Mouse (Mus musculus) brain, embryonic 18.5 days (tissue): ENCODE measurements around the gene Ppm1n.
A peak's percentile ranks its signal among the peaks of the same experiment; 100 is the strongest.

Source experiments
- DNase-seq: peaks from one replicate; pipeline ENCODE4 v3.0.0-alpha.2; 2012; ENCODE audit warnings: low read depth, low spot score

The Ppm1n gene

DNA sequence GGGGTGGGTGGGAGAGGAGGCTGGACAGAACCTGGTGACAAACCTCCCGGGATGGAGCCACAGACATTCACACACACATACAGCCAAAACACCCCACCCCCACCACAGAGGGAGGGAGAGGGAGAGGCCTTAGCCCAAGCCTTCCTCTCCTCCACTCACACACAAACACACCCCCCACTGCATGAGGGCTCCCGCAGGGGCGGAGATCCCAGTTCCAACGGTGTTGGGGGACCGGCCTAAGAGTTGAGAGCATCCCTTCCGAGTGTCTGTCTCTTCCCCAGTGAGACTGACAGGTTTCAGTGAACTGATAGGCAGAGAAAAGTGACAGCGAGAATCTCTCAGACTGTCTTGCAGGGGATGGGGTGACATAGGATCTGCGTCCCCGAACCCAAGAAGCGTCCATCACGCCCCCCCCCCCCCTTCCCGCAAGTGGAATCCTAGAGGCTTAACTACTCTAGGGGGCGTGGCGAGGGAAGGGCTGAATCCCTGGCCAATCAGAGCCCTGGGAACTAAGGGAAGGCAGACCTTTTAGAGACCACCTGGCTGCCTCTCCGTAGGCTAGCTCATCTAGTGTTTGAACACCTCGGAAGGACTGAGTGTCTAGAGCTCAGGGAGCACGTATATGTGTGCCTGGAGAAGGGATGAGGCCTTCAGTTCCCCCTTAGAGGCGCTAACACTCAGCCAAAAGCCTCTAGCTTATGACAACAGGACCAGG, 28.0 kb upstream of the Ppm1n start:
- no peak for DNase-seq

DNA sequence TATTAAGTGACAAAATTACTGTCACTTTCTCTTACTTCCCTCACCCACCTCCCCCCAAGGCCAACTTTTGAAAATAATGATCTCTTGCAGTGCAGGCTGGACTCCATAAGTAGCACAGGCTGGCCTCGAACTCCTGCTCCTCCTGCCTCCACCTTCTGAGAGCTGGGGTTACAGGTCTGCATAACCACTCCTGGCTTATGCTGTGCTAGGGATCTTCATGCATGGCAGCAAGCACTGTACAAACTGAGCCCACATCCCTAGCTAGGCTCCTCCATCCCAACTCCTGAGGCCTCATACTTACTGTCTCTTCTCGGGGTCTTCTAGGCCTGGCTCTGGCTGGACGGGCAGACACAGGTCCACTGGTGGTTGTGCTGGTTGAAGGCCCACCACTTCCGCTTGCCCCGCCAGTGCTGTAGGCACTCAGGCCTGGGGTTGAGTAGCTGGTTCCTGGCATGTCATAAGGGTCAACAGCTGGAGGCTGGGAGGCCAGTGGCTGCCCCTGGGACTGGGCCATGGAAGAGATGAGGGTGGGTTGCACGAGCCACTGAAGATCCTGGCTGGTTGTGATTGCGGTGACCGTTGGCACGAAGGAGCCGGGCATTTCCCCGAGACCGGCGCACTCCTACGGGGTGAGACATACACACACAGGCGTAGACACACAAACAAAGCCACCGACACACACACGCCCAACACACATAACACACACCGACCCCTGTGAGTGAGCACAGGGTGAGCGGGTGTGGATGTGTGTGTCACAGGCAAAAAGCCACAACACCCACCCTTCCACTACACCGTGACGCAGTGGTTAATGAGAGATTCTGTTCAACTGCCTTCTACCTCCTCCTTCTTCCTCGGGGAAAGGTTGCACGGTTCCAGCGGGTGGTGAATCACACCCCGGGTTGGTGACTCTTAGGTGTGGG, 27.2 kb upstream of the Ppm1n start:
- no peak for DNase-seq

DNA sequence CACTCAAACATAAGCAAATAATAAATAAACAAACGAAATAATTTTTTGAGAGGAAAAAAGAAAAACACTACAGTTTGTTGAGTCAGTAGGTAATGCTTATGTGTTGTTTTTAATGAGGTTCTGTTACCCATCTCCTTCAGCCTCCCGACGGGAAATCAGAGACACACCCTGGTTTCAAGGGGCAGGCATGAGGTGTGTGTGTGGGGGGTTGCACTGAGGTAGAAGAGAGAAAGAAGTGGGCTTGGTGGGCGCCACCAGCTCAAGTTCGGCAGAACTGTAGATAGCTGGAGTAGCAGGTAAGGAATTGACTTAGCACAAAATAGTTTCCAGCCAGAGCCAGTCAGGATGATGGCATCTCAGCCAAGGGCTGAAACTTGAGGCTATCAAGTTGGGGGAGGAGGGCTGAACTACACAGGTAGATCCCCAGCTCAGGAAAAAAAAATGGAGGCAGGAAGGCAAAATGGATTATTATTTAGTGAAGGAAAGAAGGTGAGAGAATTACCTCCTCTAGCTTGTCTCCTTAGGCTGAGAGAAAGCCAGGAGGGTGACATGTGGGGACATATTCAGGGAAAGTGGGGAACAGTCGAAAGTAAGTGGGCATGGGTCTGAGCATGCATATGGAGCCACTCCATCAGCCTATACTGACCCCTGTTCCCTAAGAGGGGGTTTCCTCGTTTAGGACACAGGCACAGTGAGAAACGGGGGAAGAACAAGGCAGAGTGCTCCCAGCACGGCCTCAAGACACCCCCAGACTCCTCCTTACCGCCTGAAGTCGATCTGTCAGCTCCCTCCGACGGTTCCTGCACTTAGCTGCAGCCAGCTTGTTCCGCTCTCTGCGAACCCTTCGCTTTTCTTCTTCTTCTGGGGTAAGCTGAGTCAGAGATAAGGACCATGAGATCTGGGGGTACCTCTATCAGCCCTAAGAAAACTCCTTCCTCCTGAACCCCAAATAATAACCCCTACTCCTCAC, 26.2 kb upstream of the Ppm1n start:
- DNase-seq: no peak

DNA sequence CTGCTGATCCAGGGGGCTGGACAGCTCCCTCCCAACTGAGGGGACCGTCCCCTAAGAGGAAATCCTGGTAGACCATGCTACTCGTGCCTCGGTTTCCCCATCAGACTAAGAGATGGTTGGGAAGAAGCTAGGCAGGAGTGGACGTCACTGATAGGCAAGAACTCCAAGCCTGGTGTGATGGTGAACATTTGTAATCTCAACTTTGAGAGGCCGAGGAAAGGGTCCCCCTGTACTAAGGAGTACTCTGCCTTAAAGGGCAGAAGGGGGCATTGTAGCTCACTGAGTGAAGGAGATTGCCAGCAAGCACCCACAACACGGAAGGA, 25.5 kb upstream of the Ppm1n start:
- DNase-seq: no peak

DNA sequence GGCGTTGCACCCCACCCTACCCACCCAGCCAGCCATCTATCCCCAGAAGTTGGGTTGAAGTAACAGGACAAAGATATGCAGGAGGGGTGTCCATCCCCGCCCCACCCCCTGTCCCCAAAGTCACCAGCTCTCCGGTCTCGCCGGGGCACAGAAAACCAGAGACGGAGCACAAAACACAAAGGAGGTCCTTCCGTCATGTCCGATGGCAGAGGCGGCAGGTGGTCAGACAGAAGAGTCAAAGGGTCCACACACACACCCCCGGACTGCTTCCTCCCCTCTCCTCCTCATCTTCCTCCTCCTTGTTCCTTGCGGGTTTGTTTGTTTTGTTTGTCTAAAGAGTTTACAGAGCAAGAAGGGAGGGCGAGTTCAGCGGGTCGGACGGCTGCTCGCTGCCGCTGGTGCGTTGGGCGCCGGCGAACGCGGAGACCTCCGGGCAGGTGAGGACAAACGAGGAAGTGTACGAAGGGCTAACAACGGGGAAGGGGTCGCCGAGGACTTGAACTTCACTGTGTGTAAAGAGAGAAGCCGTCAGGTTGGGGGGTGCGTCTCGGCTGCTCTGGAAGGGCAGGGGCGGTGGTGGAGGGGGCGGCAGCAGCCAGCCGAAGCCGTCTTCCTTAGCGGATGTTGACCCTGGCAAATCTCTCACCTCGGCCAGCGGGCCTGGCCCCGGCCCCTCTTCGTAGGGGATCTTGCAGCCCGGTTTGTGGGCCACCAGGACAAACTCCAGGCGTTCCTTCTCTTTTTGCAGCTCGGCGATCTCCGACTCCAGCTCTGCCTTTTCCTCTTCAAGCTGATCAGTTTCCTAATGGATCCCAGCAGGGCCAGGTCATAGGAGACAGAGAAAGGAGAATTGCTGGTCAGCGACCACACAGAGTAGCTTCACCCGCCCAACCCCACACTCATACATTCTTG, 24.9 kb upstream of the Ppm1n start:
- DNase-seq: no peak

DNA sequence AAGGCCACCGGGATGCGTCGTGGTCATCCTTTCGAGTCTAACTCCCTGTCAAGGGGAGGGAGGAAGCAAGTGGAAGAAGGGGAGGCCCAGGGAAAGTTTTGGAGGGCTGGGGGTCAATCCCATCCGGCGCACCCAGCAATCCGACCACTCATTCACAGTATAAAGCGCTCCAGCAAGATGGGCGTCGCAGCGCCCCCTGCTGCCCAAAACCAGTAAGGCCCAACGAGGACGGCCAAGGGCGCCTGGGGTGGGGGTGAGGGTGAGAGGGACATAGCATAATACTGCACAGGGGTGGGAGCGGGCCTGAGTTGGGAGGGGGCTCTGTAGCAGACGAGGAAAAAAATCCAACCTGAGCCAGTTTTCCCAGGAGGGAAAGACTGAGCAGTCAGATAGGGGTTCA, 23.9 kb upstream of the Ppm1n start:
- no peak for DNase-seq

DNA sequence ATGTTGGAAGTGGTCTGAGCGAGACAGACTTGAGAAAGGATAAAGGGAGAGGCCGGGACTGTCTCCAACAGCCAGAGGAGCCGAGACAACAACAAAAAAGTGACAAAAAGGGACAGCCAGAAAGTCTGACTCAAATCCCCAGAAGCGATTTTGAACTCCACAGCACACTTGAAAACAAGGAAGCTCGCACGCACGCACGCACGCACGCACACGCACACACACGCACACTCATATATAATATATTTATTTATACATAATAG, 23.1 kb upstream of the Ppm1n start:
- DNase-seq: no peak

DNA sequence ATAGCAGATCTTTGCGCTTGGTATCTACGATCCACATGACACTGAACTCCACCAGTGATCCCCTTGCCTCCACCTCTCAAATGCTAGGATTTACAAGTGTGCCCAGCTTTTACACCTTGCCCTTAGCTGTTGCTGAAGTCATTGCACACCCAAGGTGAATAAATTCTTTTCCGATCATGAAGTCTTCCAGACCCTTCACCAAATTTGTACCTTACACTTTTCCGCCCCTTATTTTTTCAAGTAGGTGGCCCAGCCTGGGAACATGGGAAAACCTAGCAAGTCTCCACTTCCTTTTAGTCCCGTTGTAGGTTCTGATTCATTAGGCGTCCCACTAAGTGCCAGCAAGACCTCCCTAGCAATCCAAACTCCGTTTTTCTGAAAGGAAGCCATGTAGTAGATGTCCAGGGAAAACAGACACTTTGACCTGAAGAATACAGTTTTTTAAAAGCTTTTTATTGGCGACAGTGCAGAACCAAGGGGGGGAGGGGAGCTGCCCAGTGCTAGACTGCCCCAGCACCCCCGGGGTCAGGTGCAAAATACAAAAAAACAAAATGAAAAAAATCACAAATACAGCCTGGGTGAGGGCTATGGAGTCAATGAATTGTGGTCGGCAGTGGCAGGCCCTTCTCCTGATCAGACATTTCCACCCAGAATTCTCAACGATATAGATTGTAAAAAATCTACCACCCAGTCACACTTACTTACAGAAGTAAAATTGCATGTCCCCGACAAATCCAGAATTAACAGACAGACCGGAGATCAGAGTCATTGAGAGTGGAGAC, 22.6 kb upstream of the Ppm1n start:
- no peak for DNase-seq

DNA sequence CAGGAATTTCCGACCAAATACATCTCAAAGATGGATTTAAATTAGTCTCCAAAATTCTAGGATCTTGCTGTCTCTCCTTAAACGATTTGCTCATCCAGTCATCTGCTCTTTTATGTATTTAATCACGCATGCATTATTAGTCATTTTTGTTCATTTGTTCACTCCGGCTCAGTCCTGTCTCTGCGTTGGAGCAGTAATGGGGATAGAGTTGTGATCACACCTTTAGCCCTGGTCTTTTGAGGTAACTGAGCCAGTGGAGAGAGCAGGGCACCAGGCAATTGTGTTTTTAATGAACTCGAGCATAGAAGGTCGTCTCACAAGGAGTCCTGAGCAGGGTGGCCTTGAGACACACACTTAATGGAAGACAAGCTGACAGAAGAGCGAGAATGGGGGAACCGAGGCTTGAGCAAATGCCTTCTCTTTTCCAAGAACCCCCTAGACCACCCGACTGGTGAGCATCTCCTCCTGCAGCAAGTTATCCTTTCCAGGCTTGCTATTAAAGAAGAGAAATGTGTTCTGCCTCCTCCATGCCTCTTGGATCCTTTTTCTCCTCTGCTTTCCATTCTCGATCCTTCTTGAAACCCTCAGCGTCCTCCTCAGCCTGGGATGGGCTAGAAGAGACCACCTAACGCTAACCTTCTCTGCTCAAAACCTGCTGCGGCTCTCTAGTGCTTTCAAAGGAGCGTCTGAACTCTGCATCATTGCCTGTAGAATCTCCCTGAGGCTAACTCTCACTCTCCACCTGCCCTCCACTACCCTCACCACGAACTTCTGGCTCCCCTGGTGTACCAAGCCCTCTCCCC, 21.8 kb upstream of the Ppm1n start:
- DNase-seq: no peak

DNA sequence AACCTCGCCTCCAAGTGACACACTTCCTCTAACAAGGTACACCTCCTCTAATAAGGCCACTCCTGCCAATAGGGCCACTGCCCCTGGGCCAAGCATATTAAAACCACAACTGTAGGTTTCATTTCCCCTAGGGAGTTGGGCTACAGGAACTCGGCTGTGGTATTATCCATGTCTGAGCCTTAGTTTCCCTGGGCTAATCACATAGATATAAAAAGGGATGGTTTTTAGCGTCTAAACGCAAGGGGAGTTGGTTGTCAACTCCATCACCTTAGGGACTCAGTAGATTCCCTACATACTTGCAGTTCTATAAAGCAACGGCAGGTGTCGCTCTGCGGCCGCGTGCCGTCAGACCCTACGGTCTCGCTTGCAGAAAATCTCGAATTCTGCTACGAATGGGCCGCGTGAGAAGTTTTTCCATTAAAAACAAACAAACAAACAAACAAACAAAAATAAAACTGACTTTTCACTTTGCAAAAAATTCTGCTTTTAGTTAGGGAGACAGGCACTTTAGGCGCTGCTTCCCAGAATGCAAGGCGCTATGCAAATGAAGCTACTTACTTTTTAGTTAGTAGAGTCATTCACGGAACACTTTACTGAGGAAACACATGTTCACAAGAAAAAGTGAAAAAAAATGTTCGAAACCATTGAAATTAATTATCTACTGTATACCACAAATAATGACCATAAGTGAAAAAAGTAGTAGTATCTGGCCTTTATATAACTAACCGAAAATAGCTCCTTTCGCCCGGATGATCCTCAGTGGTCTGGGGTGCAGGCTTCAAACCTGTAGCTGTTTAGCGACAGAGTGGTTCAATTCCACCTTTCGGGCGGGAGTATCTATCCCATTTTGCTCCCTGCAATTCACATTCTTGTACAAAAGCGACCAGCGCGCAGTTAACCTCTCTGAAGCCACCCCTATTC, 20.9 kb upstream of the Ppm1n start:
- DNase-seq: peak; percentile 60

DNA sequence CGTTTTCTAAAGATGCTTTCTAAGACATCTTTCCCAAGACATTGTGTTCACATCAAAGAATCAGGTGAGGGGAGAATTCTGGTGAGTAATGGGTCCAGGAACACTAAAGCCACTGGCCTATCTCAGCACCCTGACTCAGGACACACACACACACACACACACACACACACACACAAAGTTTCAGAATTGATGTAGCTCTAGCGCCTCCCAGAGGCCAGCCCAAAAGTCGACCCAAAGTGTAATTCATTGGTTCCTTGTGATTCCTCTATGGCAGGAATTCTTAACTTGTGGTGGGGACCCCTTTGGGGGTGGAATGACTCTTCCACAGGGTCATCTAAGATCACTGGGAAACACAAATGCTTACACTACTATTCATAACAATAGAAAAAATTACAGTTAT, 19.3 kb upstream of the Ppm1n start:
- DNase-seq: no peak

DNA sequence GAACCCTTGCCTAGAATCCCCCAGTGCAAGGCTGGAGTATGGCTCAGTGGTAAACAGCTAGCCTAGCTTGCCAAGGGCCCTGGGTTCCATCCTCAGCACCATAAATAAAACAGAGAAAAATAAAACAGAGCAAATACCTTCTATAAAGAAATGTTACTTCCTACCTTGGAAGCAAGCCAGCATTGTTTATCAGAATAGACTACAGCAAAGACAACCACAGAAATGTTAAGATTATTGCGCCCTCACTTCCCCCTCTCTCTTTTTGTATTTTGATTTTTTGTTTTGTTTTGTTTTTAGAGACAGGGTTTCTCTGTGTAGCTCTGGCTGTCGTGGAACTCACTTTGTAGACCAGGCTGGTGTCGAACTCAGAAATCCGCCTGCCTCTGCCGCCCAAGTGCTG, 17.9 kb upstream of the Ppm1n start:
- no peak for DNase-seq

DNA sequence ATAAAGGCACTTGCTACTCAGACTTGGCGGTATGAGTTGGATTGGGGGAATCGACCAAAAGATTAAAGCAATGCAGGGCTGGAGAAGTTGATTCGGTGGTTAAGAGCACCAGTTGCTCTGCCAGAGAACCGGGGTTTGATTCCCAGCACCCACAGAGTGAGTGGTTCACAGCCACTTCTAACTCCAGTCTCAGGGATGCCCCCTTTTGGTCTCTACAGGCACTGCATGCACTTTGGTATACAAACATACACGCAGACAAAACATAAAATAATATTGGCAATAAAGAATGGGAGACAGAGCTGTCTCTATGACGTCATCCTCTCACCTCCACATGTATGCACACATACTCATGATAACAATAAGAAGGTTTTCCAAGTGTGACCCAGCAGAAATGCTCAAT, 17.2 kb upstream of the Ppm1n start:
- no peak for DNase-seq

DNA sequence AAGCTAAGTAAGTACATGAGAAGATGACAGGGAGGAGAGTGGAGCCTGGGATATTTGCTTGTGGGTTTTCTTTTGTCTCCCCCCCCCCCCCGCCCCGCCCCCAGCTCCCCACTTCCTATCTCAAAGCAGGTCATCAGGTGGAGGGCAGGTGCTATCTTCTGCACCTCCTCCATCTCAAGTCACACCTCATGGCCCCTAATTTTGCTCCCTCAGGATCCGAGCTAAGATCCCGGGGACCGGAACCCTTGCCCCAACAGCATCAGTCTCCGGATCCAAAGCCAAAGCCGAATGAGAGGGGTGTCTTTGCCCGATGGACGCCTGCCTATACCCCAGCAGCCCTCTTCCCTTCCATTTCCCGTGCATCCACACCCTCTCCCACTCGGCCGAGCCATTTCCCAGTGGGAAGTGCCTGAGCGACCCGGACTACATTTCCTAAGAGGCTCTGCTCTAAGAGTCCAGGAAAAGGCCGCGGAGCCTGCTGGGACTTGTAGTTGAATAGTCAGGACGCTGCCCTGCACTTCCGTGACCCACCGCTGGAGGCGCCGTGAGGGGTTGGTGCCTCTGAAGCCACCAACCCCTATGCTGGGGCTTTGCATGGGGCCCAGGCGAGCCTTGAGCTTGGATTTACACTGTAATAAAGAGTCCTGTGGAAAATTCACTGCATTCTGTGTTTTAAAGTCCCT, 15.8 kb upstream of the Ppm1n start:
- peak; percentile 63 for DNase-seq

DNA sequence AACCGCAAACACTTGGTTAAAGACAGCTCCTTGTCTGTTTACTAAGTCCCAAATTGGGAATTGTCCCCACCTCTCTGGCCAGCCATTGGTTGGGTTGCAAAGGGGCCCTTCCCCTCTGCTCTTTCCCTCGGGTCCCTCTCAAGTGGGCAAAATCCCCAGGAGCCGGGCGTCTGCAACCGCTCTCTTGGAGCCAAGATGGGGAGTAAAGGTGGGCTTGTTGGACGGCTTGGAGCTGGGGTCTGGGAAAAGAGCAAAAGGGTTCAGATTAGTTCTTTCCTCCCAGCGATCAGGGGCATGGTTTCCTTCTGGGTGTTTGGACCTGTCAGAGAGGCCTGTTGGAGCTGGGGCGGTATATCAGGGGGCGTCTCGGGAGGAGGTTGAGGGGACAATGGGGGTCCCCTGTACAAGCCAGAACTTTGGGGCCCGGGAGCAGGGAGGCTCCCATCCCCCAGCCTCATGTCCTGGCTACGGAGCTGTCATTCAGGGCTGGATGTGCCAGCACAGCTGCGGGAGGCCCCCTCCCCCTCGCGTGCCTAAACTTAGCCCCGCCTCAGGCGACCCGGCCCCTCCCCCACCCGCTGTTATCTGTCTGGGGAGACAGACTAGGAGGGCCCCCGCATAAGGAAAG, 11.2 kb upstream of the Ppm1n start:
- no peak for DNase-seq

DNA sequence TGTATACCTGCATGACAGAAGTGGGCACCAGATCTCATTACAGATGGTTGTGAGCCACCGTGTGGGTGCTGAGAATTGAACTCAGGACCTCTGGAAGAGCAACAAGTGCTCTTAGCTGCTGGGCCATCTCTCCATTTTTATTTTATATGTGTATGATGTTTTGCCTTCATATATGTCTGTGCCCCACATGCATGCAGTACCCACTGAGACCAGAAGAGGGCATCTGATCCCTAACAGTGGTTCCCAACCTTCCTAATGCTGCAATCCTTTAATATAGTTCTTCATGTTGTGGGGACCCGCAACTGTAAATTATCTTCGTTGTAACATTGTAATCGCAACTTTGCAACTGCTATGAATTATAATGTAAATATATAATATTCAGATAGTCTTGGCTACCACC, 4.9 kb upstream of the Ppm1n start:
- no peak for DNase-seq

DNA sequence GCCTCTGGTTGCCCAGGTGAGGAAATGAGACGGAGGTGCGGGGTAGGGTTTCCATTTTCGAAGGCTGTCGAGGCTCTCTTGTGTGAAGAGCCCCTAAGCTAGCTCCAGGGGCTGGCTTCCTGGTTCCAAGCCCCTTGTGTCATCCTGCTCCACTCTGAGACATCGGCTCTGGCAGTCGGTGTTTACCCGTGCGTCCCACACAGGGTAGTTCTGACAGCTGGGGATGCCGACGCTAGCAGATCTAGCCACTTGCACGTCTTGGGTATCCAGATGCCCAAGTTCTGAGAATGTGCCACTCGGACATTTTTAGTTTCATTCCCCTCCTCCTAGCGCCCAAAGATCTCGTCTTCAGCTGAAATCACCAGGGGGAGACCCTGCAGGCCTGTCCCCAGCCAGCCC, 3.5 kb upstream of the Ppm1n start:
- no peak for DNase-seq
